Mouse (Mus musculus) cerebellum, adult 2 months (tissue): Measurements from ENCODE around the gene Runx1.

Experiments
- CTCF ChIP-seq: fragments of 200-500 bp; IDR thresholded peaks from 2 replicates; pipeline ENCODE4 v1.5.1; 2011; ENCODE audit warnings: low read depth, mild to moderate bottlenecking, control low read depth, low read length, moderate library complexity, borderline replicate concordance; ENCODE audit not compliant: insufficient read depth
- POLR2A ChIP-seq: fragments of 200-500 bp; IDR thresholded peaks from 2 replicates; pipeline ENCODE4 v1.6.1; 2011; ENCODE audit warnings: low read length, control low read depth, borderline replicate concordance; ENCODE audit not compliant: insufficient read depth

- no peak for TF ChIP-seq POLR2A
- TF ChIP-seq CTCF, result no peak
Observed at GRCm38 (mm10) chr16:92760091-92760490, 65.9 kb downstream of the Runx1 start.
